Mouse (Mus musculus) layer of hippocampus, postnatal 25 days (tissue): ENCODE measurements around the gene Ms4a12. TPM values are rescaled to one million over a fixed set of nuclear protein-coding genes. Genes with fewer than 3 reads are reported as not detected.
"Not testable (repeated sequence)": the region's sequence is repeated elsewhere in the genome, so short reads cannot be mapped to it uniquely, and the experiment has no call there.

Experiments used
- DNase-seq, 2 experiments: peaks; one replicate each; pipeline ENCODE4 v3.0.0; 2022; ENCODE audit warnings: mixed read lengths in 2 of 2, low spot score in 1 of 2; ENCODE audit errors: extremely low spot score in 1 of 2
- total RNA-seq, 2 experiments: library from RNA; stranded (reverse); gene quantifications; 2 replicates each; pipeline ENCODE4 v1.2.3; 2021

Ms4a12 gene
- not detected for total RNA-seq

DNA sequence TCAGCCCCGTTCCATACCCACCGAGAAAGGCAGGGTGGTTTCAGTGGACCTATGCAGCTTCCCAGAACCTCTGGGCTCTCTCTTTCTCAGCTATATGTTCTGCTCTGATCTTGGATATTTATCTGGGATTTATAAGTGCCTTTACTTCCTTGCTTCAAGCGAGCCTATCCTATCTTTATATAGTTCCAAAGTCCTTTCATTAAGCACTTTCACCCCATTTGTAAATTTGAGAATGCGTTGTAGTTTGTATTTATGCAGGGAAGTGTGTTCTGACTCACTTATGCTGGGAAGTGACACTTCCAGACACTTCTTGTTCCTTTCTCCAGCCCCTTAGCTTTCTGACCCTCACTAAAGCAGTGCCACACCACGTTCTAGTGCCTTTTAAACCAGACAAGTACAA lies at the start of gene Ms4a12:
TSS of gene Ms4a12 (minus strand) at position 101 of the 400 bp plus-strand sequence.
- DNase-seq, result no peak

DNA sequence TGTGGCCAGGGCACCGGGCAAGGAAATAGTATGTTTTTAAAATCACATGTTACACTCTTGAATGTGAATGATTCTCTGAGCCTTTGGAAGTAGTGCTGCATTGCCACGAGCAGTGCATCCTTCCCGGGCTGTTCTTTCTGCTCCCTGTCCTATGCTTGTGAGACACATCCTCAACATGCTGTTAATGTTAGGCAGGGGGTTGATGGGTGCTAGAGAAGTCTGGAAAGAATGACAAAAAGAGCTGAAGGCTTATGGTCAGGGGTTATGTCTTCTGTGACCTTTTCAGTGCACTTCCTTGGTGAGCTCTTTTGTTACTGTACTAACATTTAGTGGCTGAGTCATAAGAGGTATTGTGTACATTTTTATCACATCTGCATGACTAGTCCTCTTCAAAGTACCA lies 48.0 kb upstream of the Ms4a12 start:
- DNase-seq, result no peak

DNA sequence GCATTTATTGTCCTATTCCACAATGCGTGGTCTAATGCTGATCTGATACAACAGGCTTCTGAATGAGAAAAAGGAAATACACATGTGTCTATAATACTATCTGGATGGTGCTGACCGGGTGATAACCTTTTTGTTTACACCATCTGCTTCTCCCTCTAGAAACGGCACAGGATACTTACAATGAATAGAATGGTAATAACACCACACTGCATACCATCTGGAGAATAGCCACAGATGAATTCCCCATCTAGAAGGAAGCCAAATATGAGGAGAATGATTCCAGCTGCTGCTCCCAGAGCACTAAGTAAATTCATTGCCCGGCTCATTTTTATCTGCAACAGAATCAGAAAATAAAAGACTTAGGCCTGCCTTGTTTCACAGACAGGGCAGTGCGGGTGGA lies 44.2 kb upstream of the Ms4a12 start:
- DNase-seq, result no peak

GRCm38 (mm10) chr19:11266956-11267355 lies 34.7 kb upstream of the Ms4a12 start:
- no peak for DNase-seq

DNA sequence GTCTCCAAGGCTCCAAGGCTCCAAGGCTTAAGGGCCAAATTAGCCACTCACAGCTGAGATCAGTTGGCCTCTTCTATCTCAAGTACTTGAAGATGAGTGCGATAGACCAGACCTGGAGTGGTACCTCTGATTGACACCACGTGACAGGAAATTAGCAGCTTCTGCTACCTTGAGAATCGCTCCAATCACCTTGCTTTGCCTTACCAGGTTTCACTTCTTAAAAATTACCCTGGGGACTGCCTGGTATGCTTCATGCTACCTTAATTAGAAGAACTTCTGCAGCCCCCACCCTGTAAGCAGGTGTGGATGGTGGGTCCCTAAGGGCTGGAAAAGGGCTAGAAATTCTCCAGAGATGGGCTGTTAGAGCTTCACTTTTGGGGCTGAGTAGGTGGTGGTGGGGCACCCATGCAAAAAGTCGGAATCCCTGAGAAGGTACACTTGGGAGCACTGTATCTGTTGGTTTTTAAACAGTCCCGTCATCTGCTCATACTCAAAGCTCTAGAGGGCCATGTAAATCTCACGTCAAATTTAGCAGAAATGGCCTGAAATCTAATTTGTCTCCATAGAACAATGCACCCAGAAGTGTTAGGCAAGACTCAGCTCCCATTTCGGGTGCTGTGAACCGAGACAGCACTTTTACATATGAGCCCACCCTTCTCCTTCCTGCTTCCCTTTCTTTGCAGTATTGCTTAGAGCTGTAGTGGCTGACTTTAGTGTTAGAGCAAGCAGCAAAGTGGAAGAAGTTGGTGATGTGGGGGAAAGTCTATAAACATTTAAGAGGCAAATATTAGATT lies 34.0 kb upstream of the Ms4a12 start, which contains the start of gene Ms4a1:
TSS of gene Ms4a1 (minus strand) at position 190 of the 794 bp plus-strand sequence.
- DNase-seq, result no peak

- no peak for DNase-seq
Measured at GRCm38 (mm10) chr19:11264602-11265185, 32.4 kb upstream of the Ms4a12 start.

DNA sequence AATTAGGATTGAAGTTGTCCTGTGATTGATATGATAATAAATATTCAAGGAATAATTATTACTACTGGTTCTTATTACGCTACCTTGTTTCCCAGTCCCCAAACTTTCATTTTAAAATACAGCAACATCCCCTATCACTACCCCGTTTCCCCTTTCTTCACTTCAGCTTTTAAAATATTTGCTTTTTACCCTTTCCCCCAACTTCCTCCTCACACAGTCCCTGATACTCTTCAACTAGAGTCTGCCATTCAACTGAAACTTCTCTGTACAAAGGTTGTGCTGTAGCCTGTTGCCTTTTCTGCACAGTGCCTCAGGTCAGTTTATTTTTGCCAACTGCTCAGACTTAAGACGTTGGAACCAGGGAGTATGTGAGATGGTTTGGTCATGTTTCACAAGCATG lies 31.3 kb upstream of the Ms4a12 start:
- DNase-seq, result no peak

DNA sequence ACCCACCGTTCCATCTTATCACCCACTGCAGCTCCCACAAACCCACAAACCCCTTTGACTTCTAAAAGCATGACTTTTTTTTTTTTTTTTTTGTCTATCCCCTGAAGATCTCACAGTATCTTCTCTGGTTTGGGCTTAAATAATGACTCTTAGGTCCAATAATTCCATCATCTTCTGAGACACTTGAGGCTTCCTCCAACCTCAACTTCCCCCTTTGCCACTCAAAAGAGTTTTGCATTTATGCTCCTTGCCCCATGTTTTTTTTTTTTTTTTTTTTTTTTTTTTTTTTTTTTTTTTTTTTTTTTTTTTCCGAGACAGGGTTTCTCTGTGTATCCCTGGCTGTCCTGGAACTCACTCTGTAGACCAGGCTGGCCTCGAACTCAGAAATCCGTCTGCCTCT lies 30.7 kb upstream of the Ms4a12 start:
- DNase-seq, result not testable (repeated sequence)

- no peak for DNase-seq
Measured at GRCm38 (mm10) chr19:11261522-11261921, 29.3 kb upstream of the Ms4a12 start.

DNA sequence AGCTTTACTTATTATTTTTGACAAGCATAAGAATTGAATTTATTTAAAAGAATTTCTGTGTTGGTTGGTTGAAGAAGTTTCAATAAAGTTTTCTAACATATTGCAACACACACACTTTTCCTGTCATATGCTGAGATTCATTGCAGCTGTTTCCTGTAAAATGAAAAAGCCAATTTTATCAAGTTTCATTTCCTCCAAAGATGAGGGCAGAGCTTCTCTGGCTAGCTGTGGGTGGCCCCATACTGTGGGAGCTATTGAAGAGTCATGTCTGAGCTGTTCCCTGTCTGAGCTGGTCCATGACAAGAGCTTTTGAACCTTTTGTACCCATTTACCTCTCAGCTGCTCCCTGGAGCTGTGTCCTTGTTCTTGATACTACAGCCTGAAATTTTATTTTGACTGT lies 12.0 kb upstream of the Ms4a12 start:
- no peak for DNase-seq

DNA sequence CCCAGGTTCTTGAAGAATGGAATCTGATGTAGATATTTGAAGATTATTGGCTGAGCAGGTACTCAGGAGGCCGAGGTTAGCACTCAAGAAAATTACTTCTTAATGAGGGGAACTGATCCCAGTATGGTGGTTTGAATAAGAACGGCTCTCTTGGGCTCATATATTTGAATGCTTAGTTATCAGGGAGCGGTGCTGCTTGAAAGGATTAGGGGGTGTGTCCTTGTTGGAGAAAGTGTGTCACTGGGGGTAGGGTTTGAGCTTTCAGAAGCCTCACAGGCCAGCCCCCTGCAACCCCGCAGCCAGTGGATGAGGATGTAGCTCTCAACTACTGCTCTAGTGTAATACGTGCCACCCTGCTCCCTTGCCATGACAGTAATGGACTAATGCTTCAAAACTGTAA lies 10.3 kb upstream of the Ms4a12 start:
- no peak for DNase-seq

- no peak for DNase-seq
Measured at GRCm38 (mm10) chr19:11235820-11236219, 3.6 kb upstream of the Ms4a12 start.

DNA sequence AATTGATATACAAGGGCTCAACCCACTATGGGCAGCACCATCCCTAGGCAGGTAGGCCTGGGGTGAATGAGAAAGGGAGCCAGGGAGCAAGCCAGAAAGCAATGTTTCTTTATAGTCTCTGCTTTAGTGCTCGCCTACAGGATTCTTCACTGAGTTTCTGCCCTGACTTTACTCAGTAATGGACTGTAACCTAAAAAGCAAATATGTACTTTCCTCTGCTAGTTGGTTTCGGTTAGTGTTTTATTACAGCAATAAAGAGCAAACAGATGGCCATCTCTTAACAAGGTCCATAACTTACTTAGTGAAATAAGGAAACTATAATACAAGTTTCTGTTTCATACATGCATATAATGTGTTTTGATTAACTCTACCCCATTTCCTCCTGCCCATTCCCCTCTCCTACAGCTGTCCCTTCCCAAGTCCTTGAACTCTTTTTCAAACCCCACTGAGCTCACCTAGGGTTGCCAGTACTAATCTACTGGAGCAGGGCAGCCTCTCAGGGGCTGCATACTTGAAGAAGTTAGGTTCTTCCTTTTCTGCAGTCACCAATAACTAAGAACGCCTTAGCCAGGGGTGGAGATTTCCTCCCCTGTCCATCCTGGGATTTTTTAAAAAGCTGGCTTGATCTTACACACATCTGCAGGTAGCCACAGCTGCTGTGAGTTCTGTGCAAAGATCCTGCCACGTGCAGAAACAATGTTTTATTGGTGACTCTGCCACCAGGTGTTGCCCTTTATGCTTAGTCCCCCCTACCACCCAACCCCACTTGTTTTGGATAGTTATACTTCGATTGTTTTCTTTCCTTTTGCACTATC lies 2.9 kb upstream of the Ms4a12 start:
- DNase-seq, result no peak

GRCm38 (mm10) chr19:11234244-11234643 lies 2.0 kb upstream of the Ms4a12 start:
- DNase-seq, result no peak

GRCm38 (mm10) chr19:11196546-11196945 lies 35.7 kb downstream of the Ms4a12 start, which contains the start of gene Ms4a13:
Ms4a13 (minus strand) TSS chr19:11196737.
- no peak for DNase-seq

GRCm38 (mm10) chr19:11192552-11192951 lies 39.7 kb downstream of the Ms4a12 start:
- no peak for DNase-seq

- peak in 1 of 2 experiments; percentile 20 for DNase-seq
Measured at GRCm38 (mm10) chr19:11184121-11184520, 48.1 kb downstream of the Ms4a12 start.

DNA sequence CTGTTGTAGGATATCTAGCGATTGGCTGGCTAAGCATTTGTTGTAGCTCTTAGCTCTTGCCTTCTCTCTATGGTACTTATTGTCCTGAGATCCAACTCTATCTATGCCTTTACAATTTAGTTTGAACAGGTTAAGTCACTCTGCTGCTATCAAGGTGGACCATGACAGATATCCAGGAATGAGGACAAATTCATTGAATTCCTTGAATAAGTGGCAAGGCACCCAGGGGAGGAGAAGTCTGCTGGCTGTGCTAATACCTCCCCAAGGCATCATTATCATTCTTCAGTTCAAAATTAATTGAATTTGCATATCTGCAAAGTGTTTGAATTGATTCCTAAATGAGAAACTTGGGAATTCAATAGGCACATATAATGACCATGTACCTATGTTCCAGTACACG lies 54.8 kb downstream of the Ms4a12 start:
- DNase-seq, result no peak

DNA sequence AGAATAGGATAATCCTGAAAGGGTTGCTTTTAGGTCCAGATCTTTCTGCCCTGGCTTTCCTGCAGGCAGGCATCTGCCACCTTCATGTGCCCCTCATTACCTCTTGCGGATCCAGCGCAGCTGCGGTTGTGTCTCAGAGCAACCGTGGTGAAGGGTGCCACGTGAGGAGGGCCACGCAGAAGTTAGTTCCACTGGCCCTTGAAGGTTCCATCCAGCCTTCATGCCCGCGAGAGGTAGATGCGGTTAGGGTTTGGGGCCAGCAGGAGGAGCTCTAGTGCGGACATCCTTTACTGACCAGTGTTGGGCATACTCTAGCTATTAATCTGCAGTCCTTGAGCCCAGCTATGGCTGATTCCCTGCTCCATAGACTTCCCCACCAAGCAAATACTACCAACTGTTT lies 67.1 kb downstream of the Ms4a12 start, which contains the start of gene 1700025F22Rik:
TSS of gene 1700025F22Rik (minus strand) at position 149 of the 400 bp plus-strand sequence.
- DNase-seq, result no peak
